Mouse (Mus musculus): Measurements from ENCODE around the gene Fosl2.

- TF ChIP-seq CTCF (IDR thresholded peaks at IDR 0.05; ENCODE audit: low read depth), result no peak
- no peak for TF ChIP-seq EP300 (IDR thresholded peaks at IDR 0.05; ENCODE audit: low read depth)
These were observed 49.6 kb upstream of the Fosl2 start for GRCm38 (mm10) chr5:32085971-32086370.
